Mouse (Mus musculus) embryonic facial prominence, embryonic 15.5 days (tissue): Measurements from ENCODE around the gene Cntf. TPM values are rescaled to one million over a fixed set of nuclear protein-coding genes. Genes with fewer than 3 reads are reported as not detected.
"Not testable (repeated sequence)": the region's sequence is repeated elsewhere in the genome, so short reads cannot be mapped to it uniquely, and the experiment has no call there.

Experiments used
- ATAC-seq: fragments of 200-750 bp; cut with Nextera tagmentation; 2 replicates; pipeline ENCODE4 v1.8.0; 2017; ENCODE audit warnings: low read depth, moderate TSS enrichment; ENCODE audit not compliant: insufficient number of reproducible peaks, low FRiP score, low TSS enrichment
- H3K27ac ChIP-seq: fragments of 300-500 bp; sonication (generic); replicated peaks from 2 replicates; pipeline ENCODE4 v1.5.1; 2015; ENCODE audit warnings: mild to moderate bottlenecking, inconsistent platforms
- H3K27me3 ChIP-seq: fragments of 300-500 bp; sonication (generic); 2 replicates; pipeline ENCODE4 v1.6.1; 2015; ENCODE audit warnings: inconsistent platforms
- H3K36me3 ChIP-seq: fragments of 300-500 bp; sonication (generic); 2 replicates; pipeline ENCODE4 v1.6.1; 2015; ENCODE audit warnings: mild to moderate bottlenecking, inconsistent platforms
- H3K4me1 ChIP-seq: fragments of 300-500 bp; sonication (generic); 2 replicates; pipeline ENCODE4 v1.6.1; 2015; ENCODE audit warnings: inconsistent platforms
- H3K4me2 ChIP-seq: fragments of 300-500 bp; sonication (generic); replicated peaks from 2 replicates; pipeline ENCODE4 v1.6.1; 2015; ENCODE audit warnings: mild to moderate bottlenecking, inconsistent platforms
- H3K4me3 ChIP-seq: fragments of 300-500 bp; sonication (generic); replicated peaks from 2 replicates; pipeline ENCODE4 v1.5.1; 2015; ENCODE audit warnings: mild to moderate bottlenecking, inconsistent platforms
- H3K9ac ChIP-seq: fragments of 300-500 bp; sonication (generic); 2 replicates; pipeline ENCODE4 v1.6.1; 2015; ENCODE audit warnings: inconsistent platforms
- H3K9me3 ChIP-seq: fragments of 300-500 bp; sonication (generic); replicated peaks from 2 replicates; pipeline ENCODE4 v1.6.1; 2016; ENCODE audit warnings: inconsistent platforms
- WGBS: fragments of 180-500 bp; shearing (Covaris S2); methylation state at CpG from one replicate; pipeline ENCODE4 v1.1.7; 2015; 5-methylcytosine and 5-hydroxymethylcytosine counted together
- polyA plus RNA-seq: library from polyadenylated mRNA; unstranded; fragments of >200 nt; fragmentation: Nextera tagmentation; extraction: Ambion mirVana; gene quantifications from 2 replicates; pipeline ENCODE4 v1.2.1, GENCODE M21; 2015

The Cntf gene
- polyA plus RNA-seq, 1 experiment from 2014 or later: 1.4 TPM

GRCm38 (mm10) chr19:12759656-12760055, 5.8 kb downstream of the Cntf start:
- Histone ChIP-seq H3K36me3 (peaks cover 19% of the 10 kb centered on the region), H3K27me3 (no peaks in the 10 kb centered on the region), H3K4me1 (no peaks in the 10 kb centered on the region), H3K9me3 (no peaks in the 10 kb centered on the region), H3K27ac (no peak overlapping the region), H3K9ac (no peak overlapping the region), H3K4me2 (no peak overlapping the region), H3K4me3 (no peak overlapping the region)
- no peak for ATAC-seq
- 52% methylated on average over 2 of the region's 2 CpGs for WGBS

GRCm38 (mm10) chr19:12758936-12759478, 6.4 kb downstream of the Cntf start:
- H3K4me2 ChIP-seq: no peak overlapping the region
- peaks cover 14% of the 10 kb centered on the region for H3K36me3 ChIP-seq
- H3K27ac ChIP-seq: no peak overlapping the region
- no peaks in the 10 kb centered on the region for H3K4me1 ChIP-seq
- 76% methylated on average over 1 of the region's 1 CpGs for WGBS
- no peaks in the 10 kb centered on the region for H3K9me3 ChIP-seq
- no peak overlapping the region for H3K9ac ChIP-seq
- ATAC-seq: no peak
- H3K27me3 ChIP-seq: no peaks in the 10 kb centered on the region
- H3K4me3 ChIP-seq: no peak overlapping the region

DNA sequence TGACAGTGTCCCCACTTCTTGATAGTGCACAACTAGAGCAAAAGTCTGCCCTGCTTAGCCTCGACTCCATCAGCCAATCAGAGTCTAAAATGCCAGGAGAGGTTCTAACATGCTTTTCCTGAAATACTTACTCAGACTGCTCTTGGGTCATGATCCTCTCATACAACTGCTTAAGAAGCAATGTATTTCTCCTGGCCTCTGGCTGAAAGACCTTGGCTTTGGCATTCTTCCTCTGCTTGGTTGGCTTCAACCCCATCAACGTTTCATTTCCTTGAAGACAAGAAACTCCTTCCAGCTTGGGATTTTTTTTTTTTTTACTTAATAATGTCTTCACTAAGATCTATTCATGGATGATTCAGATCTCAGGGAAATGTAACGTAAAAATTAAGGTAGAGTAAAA, 9.1 kb downstream of the Cntf start:
- ATAC-seq: no peak
- WGBS: 80% methylated on average over 3 of the region's 3 CpGs

GRCm38 (mm10) chr19:12731950-12732349, 33.5 kb downstream of the Cntf start:
- H3K27me3 ChIP-seq: no peaks in the 10 kb centered on the region
- 81% methylated on average over 2 of the region's 2 CpGs for WGBS

More for the DNA sequence above, 9.1 kb downstream of the Cntf start:
- Histone ChIP-seq H3K27ac (no peak overlapping the region), H3K4me1 (no peaks in the 10 kb centered on the region), H3K4me2 (no peak overlapping the region), H3K27me3 (no peaks in the 10 kb centered on the region), H3K36me3 (no peaks in the 10 kb centered on the region), H3K4me3 (no peak overlapping the region), H3K9me3 (no peaks in the 10 kb centered on the region), H3K9ac (no peak overlapping the region)

GRCm38 (mm10) chr19:12731036-12731435, 34.4 kb downstream of the Cntf start:
- no peaks in the 10 kb centered on the region for H3K36me3 ChIP-seq
- H3K27ac ChIP-seq: no peak overlapping the region
- no peak for ATAC-seq

More at GRCm38 (mm10) chr19:12731950-12732349, 33.5 kb downstream of the Cntf start:
- Histone ChIP-seq H3K4me1 (no peaks in the 10 kb centered on the region), H3K9ac (no peak overlapping the region), H3K36me3 (no peaks in the 10 kb centered on the region), H3K4me3 (no peak overlapping the region), H3K9me3 (no peaks in the 10 kb centered on the region), H3K4me2 (no peak overlapping the region), H3K27ac (no peak overlapping the region)
- ATAC-seq: no peak

GRCm38 (mm10) chr19:12725851-12726250, 39.6 kb downstream of the Cntf start:
- Histone ChIP-seq H3K36me3 (no peaks in the 10 kb centered on the region), H3K9me3 (no peaks in the 10 kb centered on the region), H3K27ac (no peak overlapping the region), H3K4me3 (no peak overlapping the region), H3K4me2 (no peak overlapping the region), H3K27me3 (no peaks in the 10 kb centered on the region), H3K4me1 (no peaks in the 10 kb centered on the region), H3K9ac (no peak overlapping the region)
- WGBS: 74% methylated on average over 1 of the region's 1 CpGs
- ATAC-seq: no peak

More at GRCm38 (mm10) chr19:12731036-12731435, 34.4 kb downstream of the Cntf start:
- WGBS: 58% methylated on average over 1 of the region's 1 CpGs
- no peaks in the 10 kb centered on the region for H3K4me1 ChIP-seq
- no peak overlapping the region for H3K4me2 ChIP-seq
- no peaks in the 10 kb centered on the region for H3K27me3 ChIP-seq
- no peak overlapping the region for H3K4me3 ChIP-seq
- H3K9ac ChIP-seq: no peak overlapping the region
- no peaks in the 10 kb centered on the region for H3K9me3 ChIP-seq

GRCm38 (mm10) chr19:12722308-12722707, 43.1 kb downstream of the Cntf start:
- Histone ChIP-seq H3K36me3 (no peaks in the 10 kb centered on the region), H3K4me3 (no peak overlapping the region), H3K4me1 (no peaks in the 10 kb centered on the region), H3K4me2 (no peak overlapping the region), H3K27ac (no peak overlapping the region), H3K9ac (no peak overlapping the region), H3K9me3 (no peaks in the 10 kb centered on the region), H3K27me3 (no peaks in the 10 kb centered on the region)
- no peak for ATAC-seq
- 62% methylated on average over 3 of the region's 3 CpGs for WGBS

GRCm38 (mm10) chr19:12721596-12721995, 43.8 kb downstream of the Cntf start:
- H3K9me3 ChIP-seq, H3K27ac ChIP-seq, H3K27me3 ChIP-seq, H3K4me2 ChIP-seq, H3K4me1 ChIP-seq, ATAC-seq, H3K9ac ChIP-seq, H3K4me3 ChIP-seq, H3K36me3 ChIP-seq: not testable (repeated sequence)
- 95% methylated on average over 7 of the region's 7 CpGs for WGBS

DNA sequence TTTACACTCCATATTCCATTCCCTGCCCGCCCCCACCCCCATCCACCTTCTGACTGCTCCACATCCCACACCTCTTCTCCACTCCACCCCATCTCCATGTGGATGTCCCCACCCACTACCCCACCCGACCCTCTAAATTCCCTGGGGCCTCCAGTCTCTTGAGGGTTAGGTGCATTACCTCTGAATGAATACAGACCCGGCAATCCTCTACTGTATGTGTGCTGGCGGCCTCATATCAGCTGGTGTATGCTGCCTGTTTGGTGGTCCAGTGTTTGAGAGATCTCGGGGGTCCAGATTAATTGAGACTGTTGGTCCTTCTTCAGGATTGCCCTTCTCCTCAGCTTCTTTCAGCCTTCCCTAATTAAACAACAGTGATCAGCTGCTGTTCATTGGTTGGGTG, 44.5 kb downstream of the Cntf start:
- H3K36me3 ChIP-seq, H3K4me3 ChIP-seq, H3K9ac ChIP-seq, H3K27ac ChIP-seq, H3K4me2 ChIP-seq, H3K4me1 ChIP-seq, ATAC-seq, H3K27me3 ChIP-seq, H3K9me3 ChIP-seq: not testable (repeated sequence)
- 87% methylated on average over 5 of the region's 5 CpGs for WGBS

DNA sequence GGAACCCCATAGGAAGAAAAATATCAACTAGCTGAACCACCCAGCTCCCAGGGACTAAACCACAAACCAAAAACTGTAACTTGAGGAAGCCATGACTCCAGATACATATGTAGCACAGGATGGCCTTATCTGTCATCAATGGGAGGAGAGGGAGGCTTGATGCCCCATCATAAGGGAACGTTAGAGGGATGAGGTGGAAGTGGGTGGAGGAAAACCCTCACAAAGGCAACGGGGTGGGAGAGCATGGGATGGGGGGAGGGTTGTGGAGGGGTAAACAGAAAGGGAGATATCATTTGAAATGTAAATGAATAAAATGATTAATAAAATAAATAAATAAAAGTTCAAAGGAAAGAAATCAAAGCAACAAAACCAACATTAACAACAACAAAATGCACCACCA, 45.0 kb downstream of the Cntf start:
- no peaks in the 10 kb centered on the region for H3K36me3 ChIP-seq
- H3K27me3 ChIP-seq: no peaks in the 10 kb centered on the region
- no peak overlapping the region for H3K4me2 ChIP-seq
- WGBS: 54% methylated on average over 2 of the region's 2 CpGs
- no peak overlapping the region for H3K4me3 ChIP-seq
- H3K9me3 ChIP-seq: no peaks in the 10 kb centered on the region
- no peak for ATAC-seq
- H3K27ac ChIP-seq: no peak overlapping the region
- H3K9ac ChIP-seq: no peak overlapping the region
- H3K4me1 ChIP-seq: no peaks in the 10 kb centered on the region

GRCm38 (mm10) chr19:12719189-12719588, 46.2 kb downstream of the Cntf start:
- Histone ChIP-seq H3K4me2 (no peak overlapping the region), H3K4me1 (no peaks in the 10 kb centered on the region), H3K9ac (no peak overlapping the region), H3K27ac (no peak overlapping the region), H3K36me3 (no peaks in the 10 kb centered on the region), H3K4me3 (no peak overlapping the region), H3K9me3 (no peaks in the 10 kb centered on the region), H3K27me3 (no peaks in the 10 kb centered on the region)
- ATAC-seq: no peak
- WGBS: 80% methylated on average over 6 of the region's 6 CpGs
